Mouse (Mus musculus): ENCODE measurements around the gene Psrc1. TPM values are rescaled to one million over a fixed set of nuclear protein-coding genes. Genes with fewer than 3 reads are reported as not detected.

Psrc1 gene
- polyA plus RNA-seq (2015; fragmentation: Illumina TruSeq; extraction: RNeasy Lipid Tissue Mini Kit (QIAGEN cat#74804); ENCODE audit: insufficient read depth, low read depth, low replicate concordance), result 0.50 TPM

DNA sequence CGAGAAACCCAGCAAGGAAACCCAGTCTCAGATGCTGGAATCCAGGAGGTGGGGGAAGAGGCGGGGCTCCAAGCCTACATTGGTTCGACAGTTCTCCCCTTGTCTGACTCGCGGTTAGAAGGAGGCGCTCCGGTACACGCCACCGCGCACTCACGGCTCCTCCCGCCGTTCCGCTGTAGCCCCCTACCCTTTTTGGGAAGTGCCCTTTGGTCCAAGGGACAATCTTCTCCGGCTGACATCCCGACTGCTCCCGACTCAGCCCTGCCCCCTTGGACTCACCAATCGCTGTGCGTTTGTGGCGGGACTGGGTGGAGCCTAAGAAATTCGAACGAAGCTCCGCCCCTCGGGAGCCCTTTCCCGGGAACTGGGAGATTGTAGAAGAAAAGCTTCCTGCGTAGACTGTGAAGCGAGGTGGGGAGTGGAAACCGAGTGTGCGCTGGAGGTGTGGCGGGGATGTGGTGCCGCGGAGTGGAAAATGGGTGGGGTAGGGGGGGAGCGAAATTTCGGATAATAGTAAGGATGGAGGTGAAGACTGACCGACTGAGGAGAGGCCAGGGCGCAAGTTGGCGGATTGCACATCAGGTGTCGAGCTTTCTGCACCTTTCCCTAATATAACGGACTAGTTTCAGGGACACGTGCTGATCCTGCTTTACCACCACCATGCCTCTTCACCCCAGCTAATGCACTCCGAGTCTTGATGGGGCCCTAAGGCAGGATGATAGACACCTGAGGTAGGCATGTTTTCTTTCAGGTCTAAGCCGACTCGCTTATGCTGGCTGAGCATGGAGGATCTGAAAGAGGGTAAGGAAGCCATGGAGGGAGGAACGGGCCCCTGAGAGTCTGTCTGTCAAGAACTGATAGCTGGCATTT lies at the start of gene Psrc1:
Gene Psrc1 (plus strand): TSS at position 355 of the 870 bp plus-strand sequence.

GRCm38 (mm10) chr3:108364270-108364995 lies 19.2 kb upstream of the Psrc1 start, which contains the start of gene Mybphl:
TSS of gene Mybphl (plus strand) at chr3:108364911.

GRCm38 (mm10) chr3:108414857-108415830 lies 31.5 kb downstream of the Psrc1 start, which contains the start of gene Celsr2:
TSS of gene Celsr2 (minus strand) at chr3:108415552.

Other genes starting within 250 kb of the Psrc1 start
- 15.9 TPM for gene Gnai3, start 237.7 kb upstream of the Psrc1 start, polyA plus RNA-seq (2015; fragmentation: Illumina TruSeq; extraction: RNeasy Lipid Tissue Mini Kit (QIAGEN cat#74804); ENCODE audit: insufficient read depth, low read depth, low replicate concordance)
- not detected for gene Gpr61, start 229.0 kb upstream of the Psrc1 start, polyA plus RNA-seq (2015; fragmentation: Illumina TruSeq; extraction: RNeasy Lipid Tissue Mini Kit (QIAGEN cat#74804); ENCODE audit: insufficient read depth, low read depth, low replicate concordance)
- 5.3 TPM for gene Amigo1, start 197.5 kb upstream of the Psrc1 start, polyA plus RNA-seq (2015; fragmentation: Illumina TruSeq; extraction: RNeasy Lipid Tissue Mini Kit (QIAGEN cat#74804); ENCODE audit: insufficient read depth, low read depth, low replicate concordance)
- gene Cyb561d1, start 182.6 kb upstream of the Psrc1 start, polyA plus RNA-seq (2015; fragmentation: Illumina TruSeq; extraction: RNeasy Lipid Tissue Mini Kit (QIAGEN cat#74804); ENCODE audit: insufficient read depth, low read depth, low replicate concordance), result 2.6 TPM
- gene Atxn7l2, start 172.9 kb upstream of the Psrc1 start, polyA plus RNA-seq (2015; fragmentation: Illumina TruSeq; extraction: RNeasy Lipid Tissue Mini Kit (QIAGEN cat#74804); ENCODE audit: insufficient read depth, low read depth, low replicate concordance), result 5.2 TPM
- 0.87 TPM for gene Sypl2, start 157.2 kb upstream of the Psrc1 start, polyA plus RNA-seq (2015; fragmentation: Illumina TruSeq; extraction: RNeasy Lipid Tissue Mini Kit (QIAGEN cat#74804); ENCODE audit: insufficient read depth, low read depth, low replicate concordance)
- 19.0 TPM for gene Psma5, start 126.9 kb upstream of the Psrc1 start, polyA plus RNA-seq (2015; fragmentation: Illumina TruSeq; extraction: RNeasy Lipid Tissue Mini Kit (QIAGEN cat#74804); ENCODE audit: insufficient read depth, low read depth, low replicate concordance)
- 8.2 TPM for gene Sort1, start 99.8 kb upstream of the Psrc1 start, polyA plus RNA-seq (2015; fragmentation: Illumina TruSeq; extraction: RNeasy Lipid Tissue Mini Kit (QIAGEN cat#74804); ENCODE audit: insufficient read depth, low read depth, low replicate concordance)
- not detected for gene Mybphl, start 18.9 kb upstream of the Psrc1 start, polyA plus RNA-seq (2015; fragmentation: Illumina TruSeq; extraction: RNeasy Lipid Tissue Mini Kit (QIAGEN cat#74804); ENCODE audit: insufficient read depth, low read depth, low replicate concordance)
- gene Celsr2, start 31.7 kb downstream of the Psrc1 start, polyA plus RNA-seq (2015; fragmentation: Illumina TruSeq; extraction: RNeasy Lipid Tissue Mini Kit (QIAGEN cat#74804); ENCODE audit: insufficient read depth, low read depth, low replicate concordance), result 6.2 TPM
- gene Sars, start 61.4 kb downstream of the Psrc1 start, polyA plus RNA-seq (2015; fragmentation: Illumina TruSeq; extraction: RNeasy Lipid Tissue Mini Kit (QIAGEN cat#74804); ENCODE audit: insufficient read depth, low read depth, low replicate concordance), result 25.2 TPM
- not detected for gene 1700013F07Rik, start 150.3 kb downstream of the Psrc1 start, polyA plus RNA-seq (2015; fragmentation: Illumina TruSeq; extraction: RNeasy Lipid Tissue Mini Kit (QIAGEN cat#74804); ENCODE audit: insufficient read depth, low read depth, low replicate concordance)
- 14.1 TPM for gene 5330417C22Rik, start 152.7 kb downstream of the Psrc1 start, polyA plus RNA-seq (2015; fragmentation: Illumina TruSeq; extraction: RNeasy Lipid Tissue Mini Kit (QIAGEN cat#74804); ENCODE audit: insufficient read depth, low read depth, low replicate concordance)
- gene Tmem167b, start 178.6 kb downstream of the Psrc1 start, polyA plus RNA-seq (2015; fragmentation: Illumina TruSeq; extraction: RNeasy Lipid Tissue Mini Kit (QIAGEN cat#74804); ENCODE audit: insufficient read depth, low read depth, low replicate concordance), result 10.0 TPM
- gene Taf13, start 187.9 kb downstream of the Psrc1 start, polyA plus RNA-seq (2015; fragmentation: Illumina TruSeq; extraction: RNeasy Lipid Tissue Mini Kit (QIAGEN cat#74804); ENCODE audit: insufficient read depth, low read depth, low replicate concordance), result 4.4 TPM
- 2.2 TPM for gene Wdr47, start 207.4 kb downstream of the Psrc1 start, polyA plus RNA-seq (2015; fragmentation: Illumina TruSeq; extraction: RNeasy Lipid Tissue Mini Kit (QIAGEN cat#74804); ENCODE audit: insufficient read depth, low read depth, low replicate concordance)

Measured in pancreas, adult 10 weeks (tissue).